Mouse (Mus musculus) left cerebral cortex, adult 2 months (tissue): ENCODE results near the gene Gm4201. TPM values are rescaled to one million over a fixed set of nuclear protein-coding genes. Genes with fewer than 3 reads are reported as not detected.
"Not testable (repeated sequence)": the region's sequence is repeated elsewhere in the genome, so short reads cannot be mapped to it uniquely, and the experiment has no call there.

ENCODE experiments used
- DNase-seq, 2 experiments: peaks; one replicate each; pipeline ENCODE4 v3.0.0; 2021 to 2022; ENCODE audit warnings: low spot score in 2 of 2, mixed read lengths in 1 of 2; ENCODE audit errors: extremely low spot score in 1 of 2
- H3K27ac ChIP-seq: fragments of 200-600 bp; 2 replicates; pipeline ENCODE4 v1.8.1; 2022
- H3K4me3 ChIP-seq: fragments of 200-600 bp; 2 replicates; pipeline ENCODE4 v1.8.1; 2022
- intact Hi-C: fragments of 180-260 bp; cut with DNase I; formaldehyde crosslinking; loops from one replicate; pipeline ENCODE4 v1.15.1; 2025
- long read RNA-seq, 2 experiments: library from polyadenylated mRNA; stranded (forward); transcript quantifications; one replicate each; pipeline ENCODE4 v2.0.0; 2021; ENCODE audit warnings: borderline mapping rate in 2 of 2
- total RNA-seq, 2 experiments: library from RNA; stranded (reverse); gene quantifications; 2 replicates each; pipeline ENCODE4 v1.2.3; 2021

Gm4201 gene
- not detected for total RNA-seq
- long read RNA-seq, experiment 1: 0 reads
- long read RNA-seq, experiment 2: 0 reads

GRCm38 (mm10) chr7:22565243-22565642 lies at the start of gene Gm4201:
TSS of gene Gm4201 (minus strand) at chr7:22565343.
- H3K27ac ChIP-seq, intact Hi-C loops, DNase-seq: not testable (repeated sequence)

GRCm38 (mm10) chr7:22588027-22588426 lies 22.9 kb upstream of the Gm4201 start, which contains the start of gene Gm4565:
TSS of gene Gm4565 (minus strand) at chr7:22588127.
- H3K4me3 ChIP-seq, H3K27ac ChIP-seq, intact Hi-C loops, DNase-seq: not testable (repeated sequence)

More at GRCm38 (mm10) chr7:22565243-22565642, at the start of gene Gm4201:
- H3K4me3 ChIP-seq: not testable (repeated sequence)

GRCm38 (mm10) chr7:22534787-22535186 lies 30.4 kb downstream of the Gm4201 start, which contains the start of gene Gm8677:
TSS of gene Gm8677 (minus strand) at chr7:22534887.
- intact Hi-C loops: not testable (repeated sequence)

GRCm38 (mm10) chr7:22522667-22523066 lies 42.5 kb downstream of the Gm4201 start, which contains the start of gene Vmn1r152:
TSS of gene Vmn1r152 (plus strand) at chr7:22522967.
- DNase-seq, H3K4me3 ChIP-seq, intact Hi-C loops, H3K27ac ChIP-seq: not testable (repeated sequence)

More at GRCm38 (mm10) chr7:22534787-22535186, 30.4 kb downstream of the Gm4201 start, which contains the start of gene Gm8677:
- not testable (repeated sequence) for DNase-seq, H3K4me3 ChIP-seq, H3K27ac ChIP-seq

Other genes starting within 250 kb of the Gm4201 start
- gene Gm4187, start 235.6 kb downstream of the Gm4201 start, total RNA-seq: not detected
- not detected for gene Gm8660, start 194.3 kb downstream of the Gm4201 start, total RNA-seq
- not detected for gene Vmn1r148, start 151.8 kb downstream of the Gm4201 start, total RNA-seq
- gene Vmn1r149, start 127.1 kb downstream of the Gm4201 start, total RNA-seq: not detected
- gene Gm10665, start 101.3 kb downstream of the Gm4201 start, total RNA-seq: not detected
- gene Vmn1r151, start 65.7 kb downstream of the Gm4201 start, total RNA-seq: not detected
- not detected for gene Vmn1r152, start 42.4 kb downstream of the Gm4201 start, total RNA-seq
- gene Gm8677, start 30.5 kb downstream of the Gm4201 start, total RNA-seq: not detected
- not detected for gene Gm4565, start 22.8 kb upstream of the Gm4201 start, total RNA-seq
- gene Vmn1r155, start 92.7 kb upstream of the Gm4201 start, total RNA-seq: not detected
- not detected for gene Gm8693, start 127.0 kb upstream of the Gm4201 start, total RNA-seq
- not detected for gene Gm4567, start 154.4 kb upstream of the Gm4201 start, total RNA-seq
- gene Vmn1r157, start 196.4 kb upstream of the Gm4201 start, total RNA-seq: not detected
- not detected for gene Vmn1r158, start 225.4 kb upstream of the Gm4201 start, total RNA-seq